Mouse (Mus musculus) hindlimb bud, embryonic 11.5 days (tissue): ENCODE measurements around the gene Krt36.

Experiments used
- DNase-seq: peaks from one replicate; pipeline ENCODE4 v3.0.0-alpha.2; 2012; ENCODE audit warnings: low read depth, low spot score; ENCODE audit errors: extremely low spot score

Krt36 gene

DNA sequence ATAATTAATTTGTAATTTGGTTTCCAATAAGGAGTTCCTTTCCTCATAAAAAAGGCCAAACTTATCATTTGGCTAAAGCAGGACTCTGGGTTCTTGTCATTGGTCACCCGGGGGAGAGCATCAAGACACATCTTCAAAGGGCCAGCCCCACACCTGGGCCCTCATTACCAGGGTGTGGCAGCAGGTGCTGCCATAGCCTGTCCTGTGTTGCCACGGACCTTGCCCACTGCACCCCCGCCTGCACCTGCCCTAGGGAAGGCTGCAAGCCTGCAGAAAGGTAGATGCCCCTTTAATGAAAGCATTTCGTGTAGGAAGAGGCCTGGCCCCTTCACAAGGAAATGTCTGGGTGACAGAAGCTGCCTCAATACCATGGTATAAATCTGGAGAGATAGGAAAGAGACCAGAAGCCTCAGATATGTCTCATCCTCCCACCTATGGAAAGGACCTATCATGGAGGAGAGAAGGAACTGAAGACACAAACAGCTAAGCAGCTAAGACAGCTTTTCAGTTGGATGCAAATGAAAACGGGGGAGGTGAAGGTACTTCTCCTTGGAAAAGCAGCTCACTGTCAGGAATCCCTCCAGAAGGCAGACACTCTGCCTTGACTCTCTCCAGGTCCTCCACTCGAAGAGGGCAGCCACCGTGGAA is 16.9 kb downstream of the Krt36 start:
- no peak for DNase-seq

DNA sequence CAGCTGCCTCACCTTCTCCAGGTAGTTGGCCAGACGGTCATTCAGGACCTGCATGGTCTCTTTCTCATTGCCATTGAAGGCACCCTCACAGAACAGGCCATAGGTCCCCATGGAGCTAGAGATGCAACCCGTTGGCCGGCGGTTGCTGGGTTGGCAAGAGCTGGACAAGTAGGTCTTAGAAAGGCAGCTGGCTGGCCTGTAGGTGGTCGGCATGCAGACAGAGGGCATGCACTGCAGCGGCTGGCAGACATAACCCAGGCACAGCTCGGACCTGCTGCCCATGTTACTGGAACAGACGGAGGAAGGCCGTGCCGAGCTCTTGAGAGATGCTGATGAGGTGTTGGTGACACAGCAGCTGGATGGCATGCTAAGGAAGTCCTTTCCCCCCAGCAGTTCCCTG is 17.6 kb downstream of the Krt36 start, which contains the start of gene Krt32:
Krt32 (minus strand) TSS at position 366 of the 400 bp plus-strand sequence.
- no peak for DNase-seq

DNA sequence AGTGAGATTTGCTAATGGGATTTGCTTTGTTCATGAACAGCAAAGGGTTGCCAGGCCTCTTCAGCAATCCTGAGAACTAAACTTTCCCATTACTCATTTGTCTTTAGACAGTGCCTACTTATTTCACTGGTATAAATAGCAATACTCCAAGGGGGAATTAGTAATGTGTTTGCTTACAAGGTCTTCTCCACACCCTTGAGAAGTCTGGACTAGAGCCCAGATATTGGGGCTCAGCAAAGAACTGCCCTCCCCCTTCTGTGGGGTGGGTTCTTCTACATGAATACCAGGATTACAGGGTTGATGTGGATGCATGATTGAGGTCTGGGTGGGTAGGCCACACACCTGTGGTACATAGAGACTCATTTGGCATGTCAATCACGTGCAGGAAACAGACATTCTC is 31.6 kb downstream of the Krt36 start:
- no peak for DNase-seq

DNA sequence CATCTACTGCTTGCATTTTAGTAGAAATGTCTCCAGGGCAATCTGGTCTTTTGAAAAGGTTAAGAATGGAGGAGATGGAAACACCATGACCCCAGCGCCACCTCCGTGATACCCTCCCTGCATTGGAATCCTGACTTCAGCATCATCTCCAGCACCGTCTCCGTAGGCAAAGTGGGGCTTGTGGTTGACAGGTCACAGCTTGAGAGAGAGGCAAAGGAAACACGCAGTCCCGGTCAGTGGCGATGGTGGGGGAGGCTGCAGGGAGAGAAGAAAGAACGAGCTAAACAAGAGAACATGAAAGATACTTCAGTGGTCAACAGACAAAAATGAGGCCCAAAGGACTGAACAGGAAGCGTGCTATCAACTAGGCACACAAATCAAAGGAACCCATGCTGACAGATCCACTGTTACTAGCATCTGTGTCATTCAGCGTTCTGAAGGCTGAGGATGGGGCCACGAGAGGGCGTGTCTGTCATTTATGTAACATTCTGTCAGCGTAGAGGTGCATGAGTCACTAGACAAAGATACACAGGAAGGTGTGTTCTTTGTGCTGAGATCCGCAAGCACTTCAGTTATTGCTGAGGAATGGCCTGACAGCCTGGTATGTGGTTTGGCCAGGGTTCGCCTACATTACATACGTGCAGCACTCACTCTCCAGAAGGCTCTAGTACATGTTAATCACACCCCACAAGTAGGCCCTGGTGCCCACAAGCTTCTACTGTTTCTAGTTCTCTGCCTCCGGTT is 38.0 kb downstream of the Krt36 start:
- DNase-seq = no peak

DNA sequence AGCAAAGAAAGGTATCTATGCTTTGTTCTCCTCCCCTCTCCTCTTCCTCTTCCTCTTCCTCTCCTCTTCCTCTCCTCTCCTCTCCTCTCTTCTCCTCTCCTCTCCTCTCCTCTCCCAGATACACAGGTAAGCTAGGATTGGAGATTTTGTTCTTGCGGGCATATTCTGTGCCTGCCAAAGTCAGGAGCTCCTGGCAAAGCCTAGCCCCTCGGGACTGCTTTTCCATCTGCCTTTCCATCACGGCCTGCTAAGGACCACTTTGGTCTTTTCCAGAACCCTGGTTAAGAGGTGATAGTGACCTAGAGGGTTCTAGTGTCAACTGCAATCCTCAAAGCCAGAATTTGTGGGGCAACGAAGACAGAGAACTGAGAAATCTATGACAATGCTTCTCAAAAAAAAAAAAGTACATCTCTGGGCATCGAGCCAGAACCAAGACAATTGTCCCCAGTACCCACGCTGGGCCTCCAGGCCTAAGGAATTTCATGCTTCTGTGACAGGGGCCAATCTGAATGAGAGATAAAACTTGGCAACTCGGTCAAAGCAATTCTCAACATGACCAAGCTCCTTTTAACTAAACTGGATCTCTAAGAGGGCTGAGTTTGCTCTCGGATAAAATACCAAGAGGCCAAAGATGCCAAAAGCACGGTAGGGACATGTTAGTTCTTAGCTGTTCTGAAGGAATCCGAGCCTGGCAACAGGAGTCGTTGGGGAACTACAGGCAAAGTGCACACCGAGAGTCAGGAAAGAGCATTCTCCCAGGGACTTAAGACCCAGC is 39.0 kb downstream of the Krt36 start:
- no peak for DNase-seq

DNA sequence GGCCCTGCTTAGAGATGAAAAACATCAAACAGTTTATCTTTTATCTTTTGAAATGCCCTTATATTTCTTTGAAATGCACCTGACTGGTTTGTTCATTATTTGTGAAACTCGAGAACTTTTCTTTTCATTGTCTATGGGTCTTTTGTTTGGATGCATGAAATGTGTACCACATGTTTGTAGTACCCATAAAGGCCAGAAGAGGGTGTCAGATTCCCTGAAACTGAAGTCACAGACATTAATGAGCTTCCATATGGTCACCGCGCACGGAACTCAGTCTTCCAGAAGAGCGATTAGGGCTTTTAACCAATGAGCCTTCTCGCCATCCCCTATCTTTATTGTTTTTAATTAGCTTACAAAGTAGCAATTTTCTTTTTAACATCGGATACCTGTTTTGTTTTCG is 46.6 kb downstream of the Krt36 start:
- no peak for DNase-seq

DNA sequence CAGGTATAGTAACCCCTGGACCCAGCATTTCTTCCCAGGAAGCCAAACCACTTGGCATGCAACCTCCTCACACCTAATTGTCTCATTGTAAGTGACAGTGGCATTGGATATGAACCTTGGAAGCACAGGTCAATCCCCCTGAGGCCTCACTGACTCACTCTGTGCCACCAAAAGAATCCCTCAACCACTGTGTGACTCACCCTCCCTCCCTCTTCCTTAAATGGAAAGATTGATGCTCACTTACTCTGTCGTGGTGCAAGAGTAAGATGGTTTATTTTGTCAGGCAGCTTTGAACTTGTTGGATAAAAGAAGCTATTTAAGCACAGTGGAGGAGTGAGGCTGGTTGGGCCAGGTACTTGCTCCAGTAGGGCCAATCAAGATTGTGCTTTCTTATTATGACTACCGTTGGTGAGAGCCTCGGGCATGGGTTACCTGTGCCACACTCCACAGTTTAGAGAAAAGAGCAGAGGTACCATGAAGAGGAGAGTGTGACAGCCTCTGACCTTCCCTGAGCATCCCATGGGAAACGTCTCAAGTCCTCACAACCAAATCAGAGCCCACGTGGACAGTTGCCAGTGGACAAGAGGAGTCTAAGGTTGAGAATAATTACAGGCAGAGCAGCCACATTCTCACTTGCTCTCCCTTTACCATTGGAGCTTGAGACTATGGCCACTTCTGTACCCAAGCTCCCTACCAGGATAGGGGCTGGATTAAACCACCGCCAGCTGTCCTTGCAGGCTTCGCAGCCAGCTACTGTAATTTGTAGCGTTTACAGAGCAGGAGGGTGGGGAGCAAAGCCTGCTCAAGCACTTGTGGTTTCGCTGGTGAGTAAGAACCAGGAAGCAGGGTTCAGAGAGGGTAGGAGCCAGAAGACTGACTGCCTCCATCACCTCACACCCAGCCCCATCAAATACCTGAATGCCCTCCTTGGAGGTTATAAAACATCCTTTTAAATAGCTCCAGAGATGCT is 49.5 kb downstream of the Krt36 start:
- no peak for DNase-seq
